Mouse (Mus musculus) CD8-positive naive resting alpha-beta T cell, adult 2 months (primary cell): ENCODE measurements around the gene Ctnnd2.

Experiments used
- DNase-seq, 2 experiments: peaks; one replicate each; pipeline ENCODE4 v3.0.0; 2022; ENCODE audit warnings: low read depth in 2 of 2, low spot score in 2 of 2

Ctnnd2 gene

GRCm38 (mm10) chr15:30240881-30241280, 68.5 kb downstream of the Ctnnd2 start:
- DNase-seq: no peak

GRCm38 (mm10) chr15:30268822-30269221, 96.4 kb downstream of the Ctnnd2 start:
- DNase-seq: no peak

GRCm38 (mm10) chr15:30271141-30271572, 98.8 kb downstream of the Ctnnd2 start:
- no peak for DNase-seq

- no peak for DNase-seq
Observed at GRCm38 (mm10) chr15:30272326-30272725, 99.9 kb downstream of the Ctnnd2 start.

GRCm38 (mm10) chr15:30275721-30276120, 103.3 kb downstream of the Ctnnd2 start:
- DNase-seq: no peak

GRCm38 (mm10) chr15:30276691-30277090, 104.3 kb downstream of the Ctnnd2 start:
- DNase-seq: no peak

- DNase-seq: no peak
Observed at GRCm38 (mm10) chr15:30278610-30279009, 106.2 kb downstream of the Ctnnd2 start.

- DNase-seq: no peak
Observed at GRCm38 (mm10) chr15:30285572-30286244, 113.3 kb downstream of the Ctnnd2 start.

GRCm38 (mm10) chr15:30286245-30286642, 113.9 kb downstream of the Ctnnd2 start:
- DNase-seq: no peak

GRCm38 (mm10) chr15:30302824-30303223, 130.4 kb downstream of the Ctnnd2 start:
- DNase-seq: no peak

- DNase-seq: no peak
Observed at GRCm38 (mm10) chr15:30306437-30306836, 134.0 kb downstream of the Ctnnd2 start.

GRCm38 (mm10) chr15:30322543-30322942, 150.2 kb downstream of the Ctnnd2 start:
- DNase-seq: no peak

GRCm38 (mm10) chr15:30333336-30334310, 161.2 kb downstream of the Ctnnd2 start:
- DNase-seq: no peak

- DNase-seq: no peak
Observed at GRCm38 (mm10) chr15:30338585-30339197, 166.3 kb downstream of the Ctnnd2 start.

- no peak for DNase-seq
Observed at GRCm38 (mm10) chr15:30345754-30346153, 173.4 kb downstream of the Ctnnd2 start.

- DNase-seq: no peak
Observed at GRCm38 (mm10) chr15:30364491-30364890, 192.1 kb downstream of the Ctnnd2 start.

- DNase-seq: no peak
Observed at GRCm38 (mm10) chr15:30369997-30370396, 197.6 kb downstream of the Ctnnd2 start.

- no peak for DNase-seq
Observed at GRCm38 (mm10) chr15:30371151-30371550, 198.8 kb downstream of the Ctnnd2 start.

GRCm38 (mm10) chr15:30373654-30374215, 201.3 kb downstream of the Ctnnd2 start:
- no peak for DNase-seq

GRCm38 (mm10) chr15:30374907-30375306, 202.5 kb downstream of the Ctnnd2 start:
- DNase-seq: no peak
